Mouse (Mus musculus) gonadal fat pad, adult 2 months (tissue): ENCODE results near the gene 3110082I17Rik. TPM values are rescaled to one million over a fixed set of nuclear protein-coding genes. Genes with fewer than 3 reads are reported as not detected.
A peak's percentile ranks its signal among the peaks of the same experiment; 100 is the strongest.

Experiments used
- DNase-seq: peaks from one replicate; pipeline ENCODE4 v3.0.0-alpha.2; 2012; ENCODE audit warnings: low read depth
- polyA plus RNA-seq: library from polyadenylated mRNA; depleted of rRNA; stranded (reverse); fragments of >200 nt; gene quantifications from 2 replicates; pipeline ENCODE4 v1.2.3, GENCODE M21; 2012; rRNA removed

Gene 3110082I17Rik
- 13.1 and 13.3 TPM in 2 replicates for polyA plus RNA-seq

DNA sequence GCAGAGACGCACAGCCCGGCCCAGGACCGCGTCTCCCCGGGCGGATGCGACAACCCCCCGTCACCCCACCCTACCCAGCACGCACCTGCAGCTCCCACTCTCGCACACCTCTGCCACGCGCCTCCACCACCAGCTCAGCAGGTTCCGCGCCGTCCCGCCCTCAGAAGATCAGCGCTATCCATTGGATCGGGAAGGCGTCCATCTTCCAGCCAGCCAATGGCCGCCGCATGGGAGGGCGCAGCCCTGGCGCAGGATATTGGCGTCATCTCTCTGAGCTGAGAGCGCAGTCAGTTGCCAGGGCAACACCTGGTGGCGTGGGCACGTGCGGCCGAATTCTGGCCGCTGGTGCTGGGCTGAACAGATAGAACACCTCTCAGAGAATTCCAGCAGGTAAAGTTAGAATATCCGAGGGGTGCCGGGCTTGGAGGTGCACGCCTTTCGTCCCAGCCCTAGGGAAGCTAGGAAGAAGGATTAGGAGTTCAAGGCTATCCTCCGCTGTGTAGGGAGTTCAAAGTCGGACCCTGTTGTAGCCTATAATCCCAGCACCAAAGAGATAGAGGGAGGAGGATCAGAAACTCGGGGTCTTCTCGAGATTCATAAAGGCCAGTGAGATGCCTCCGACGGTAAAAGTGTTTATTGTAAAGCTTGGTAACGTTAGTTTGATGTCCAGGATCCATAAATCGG is at the start of gene 3110082I17Rik:
Gene 3110082I17Rik (minus strand): TSS at position 144 of the 684 bp plus-strand sequence.
- peak; percentile 51 for DNase-seq

DNA sequence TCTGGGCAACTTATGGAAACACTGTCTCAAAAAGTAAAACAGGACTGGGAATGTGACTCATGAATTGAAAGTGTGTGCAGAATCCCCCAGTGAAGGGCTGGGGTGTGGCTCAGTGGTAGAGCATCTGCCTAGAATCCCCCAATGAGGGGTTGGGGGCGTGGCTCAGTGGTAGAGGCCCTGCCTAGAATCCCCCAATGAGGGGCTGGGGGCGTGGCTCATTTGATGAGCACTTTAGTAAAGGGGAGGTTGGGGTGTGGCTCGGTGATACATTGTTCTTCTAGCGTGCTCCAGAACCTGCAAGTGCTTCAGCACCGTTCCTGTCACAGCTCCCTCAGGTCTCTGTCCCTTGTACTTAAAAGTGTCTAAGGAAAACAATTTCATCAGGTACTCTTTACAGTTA is 45.9 kb upstream of the 3110082I17Rik start:
- no peak for DNase-seq

DNA sequence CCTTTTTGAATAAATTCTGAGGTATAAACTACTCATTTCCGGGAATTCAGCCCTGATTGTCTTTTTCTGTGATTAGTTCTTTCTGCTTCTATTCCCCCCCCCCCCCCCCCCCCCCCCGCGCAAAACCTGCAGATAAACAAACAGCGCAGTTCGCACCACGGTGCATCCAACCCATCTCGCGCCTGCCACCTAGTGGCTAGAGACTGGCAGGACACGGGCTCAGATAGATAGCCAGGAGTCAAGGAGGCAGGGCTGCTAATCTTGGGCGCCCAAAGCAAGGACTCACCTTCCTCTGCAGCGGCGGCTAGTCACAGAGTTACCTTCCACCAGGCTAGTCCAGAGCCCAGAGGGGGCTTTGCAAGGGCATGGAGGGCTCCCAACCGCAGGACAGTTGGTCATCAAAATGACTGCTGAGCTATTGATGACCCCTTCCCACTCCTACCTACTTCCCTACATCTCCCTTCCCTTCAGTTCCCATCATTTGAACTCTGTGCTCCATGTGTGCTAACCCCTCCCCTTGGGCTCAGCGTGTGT is 44.8 kb upstream of the 3110082I17Rik start:
- no peak for DNase-seq

DNA sequence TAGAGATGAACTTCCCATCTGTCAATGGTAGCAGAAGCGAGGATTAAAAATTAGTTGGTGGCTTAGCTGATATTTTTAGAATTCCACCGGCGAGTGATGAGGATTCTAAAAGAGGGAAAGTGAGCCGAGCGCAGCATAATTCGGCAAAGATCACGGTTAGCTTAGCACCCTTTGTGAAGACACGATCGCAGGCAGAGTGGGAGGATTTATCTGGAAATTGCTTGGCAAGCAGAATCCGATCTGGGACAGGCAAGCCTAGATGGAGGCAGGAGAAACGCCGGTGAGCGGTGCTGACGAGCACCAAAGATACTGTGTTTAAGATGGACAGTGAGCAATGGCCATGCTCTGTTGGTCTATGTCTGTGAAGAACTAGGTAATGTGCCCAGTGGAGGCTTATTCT is 42.0 kb upstream of the 3110082I17Rik start:
- DNase-seq = no peak

DNA sequence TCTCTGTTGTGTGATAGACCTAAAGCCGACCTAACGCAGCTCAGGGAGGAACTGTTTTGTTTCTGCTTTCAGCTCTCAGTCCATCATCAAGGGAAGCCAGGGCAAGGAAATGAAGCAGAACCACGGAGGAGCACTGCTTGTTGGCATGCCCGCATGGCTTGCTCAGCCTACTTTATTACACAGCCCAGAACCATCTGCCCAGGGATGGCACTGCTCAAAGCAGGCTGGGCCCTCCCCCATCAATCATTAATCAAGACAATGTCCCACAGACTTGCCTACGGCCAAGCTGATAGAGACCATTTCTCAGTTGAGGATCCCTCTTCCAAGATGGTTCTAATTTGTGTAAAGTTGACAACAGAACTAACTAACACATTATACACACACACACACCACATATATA is 38.5 kb upstream of the 3110082I17Rik start:
- DNase-seq = no peak

DNA sequence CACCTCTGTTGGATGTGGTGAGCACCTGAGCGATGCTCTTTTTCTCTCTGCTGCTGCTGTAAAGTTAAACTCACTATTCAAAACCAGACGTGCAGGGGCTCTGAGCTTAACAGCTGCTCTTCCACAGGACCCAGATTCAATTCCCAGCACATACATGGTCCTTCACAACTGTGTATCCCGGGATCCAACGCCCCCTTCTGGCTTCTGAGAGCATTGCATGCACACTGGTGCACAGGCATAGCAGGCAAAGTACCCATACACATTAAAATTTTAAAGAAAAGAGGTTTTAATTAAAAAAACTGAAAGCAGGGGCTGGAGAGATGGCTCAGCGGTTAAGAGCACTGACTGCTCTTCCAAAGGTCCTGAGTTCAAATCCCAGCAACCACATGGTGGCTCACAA is 36.6 kb upstream of the 3110082I17Rik start:
- DNase-seq = no peak

DNA sequence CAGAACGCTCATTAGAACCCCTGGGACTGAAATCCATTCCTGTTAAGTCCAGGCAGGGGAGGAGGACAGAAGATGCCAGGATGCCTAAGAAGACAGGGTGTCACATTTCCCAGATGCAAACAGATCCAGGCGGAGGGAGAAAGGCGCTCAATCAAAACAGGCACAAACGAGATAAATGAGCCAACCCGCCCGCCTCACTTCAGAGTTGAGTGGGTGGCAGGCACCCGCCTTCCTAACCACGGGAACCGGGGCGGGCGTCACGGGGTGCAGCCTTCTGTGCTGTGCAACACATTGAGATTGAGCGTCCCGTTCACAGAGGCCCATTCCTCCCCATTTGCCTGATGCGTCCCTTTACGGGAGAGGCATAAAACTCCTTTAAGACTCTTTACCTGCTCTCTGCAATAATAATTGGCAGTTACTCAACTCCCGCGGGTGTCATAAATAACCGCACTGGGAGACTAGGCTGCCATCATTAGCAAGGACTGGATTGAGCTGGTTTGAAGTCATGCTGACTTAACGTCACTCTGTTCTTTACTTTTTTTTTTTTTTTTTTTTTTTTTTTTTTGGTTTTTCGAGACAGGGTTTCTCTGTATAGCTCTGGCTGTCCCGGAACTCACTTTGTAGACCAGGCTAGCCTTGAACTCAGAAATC is 34.8 kb upstream of the 3110082I17Rik start:
- DNase-seq = peak; percentile 49

DNA sequence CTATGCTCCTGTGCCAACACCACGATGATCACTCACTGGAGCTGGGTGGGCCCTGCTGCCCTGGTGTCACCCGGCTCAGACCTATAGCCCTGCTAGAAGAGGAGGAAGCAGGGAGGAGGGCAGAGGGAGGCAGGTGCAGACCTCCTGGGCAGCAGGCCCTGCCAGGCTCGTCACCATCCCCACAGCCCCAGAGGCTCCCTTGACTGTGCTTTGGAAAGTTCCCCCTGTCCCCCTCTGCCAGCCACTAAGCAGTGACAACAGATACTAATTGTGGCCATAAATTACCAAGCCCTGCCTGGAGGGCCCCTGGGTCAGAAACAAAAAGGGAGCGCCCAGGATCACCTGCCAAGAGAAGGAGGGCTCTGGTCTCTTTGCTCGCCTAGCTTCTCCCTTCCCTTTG is 33.4 kb upstream of the 3110082I17Rik start:
- DNase-seq = no peak

DNA sequence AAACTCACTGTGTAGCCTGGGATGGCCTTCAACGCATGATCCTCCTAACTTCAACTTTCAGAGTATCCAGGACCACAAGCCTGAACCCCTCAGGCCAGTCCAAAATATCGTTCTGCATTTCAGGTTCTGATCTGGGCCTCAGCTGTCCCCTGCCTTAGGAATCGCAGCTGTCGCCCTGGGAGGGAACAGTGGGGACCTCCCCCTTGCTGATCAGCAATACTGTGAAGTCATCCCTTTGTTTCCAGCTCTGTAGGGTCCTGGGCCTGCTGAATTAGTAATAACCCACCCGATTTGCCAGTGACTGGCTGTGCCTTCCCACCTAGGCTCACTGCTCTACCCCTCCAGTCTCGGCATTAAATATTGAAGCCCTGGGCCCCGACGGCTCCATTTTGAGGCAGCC is 31.0 kb upstream of the 3110082I17Rik start:
- no peak for DNase-seq

DNA sequence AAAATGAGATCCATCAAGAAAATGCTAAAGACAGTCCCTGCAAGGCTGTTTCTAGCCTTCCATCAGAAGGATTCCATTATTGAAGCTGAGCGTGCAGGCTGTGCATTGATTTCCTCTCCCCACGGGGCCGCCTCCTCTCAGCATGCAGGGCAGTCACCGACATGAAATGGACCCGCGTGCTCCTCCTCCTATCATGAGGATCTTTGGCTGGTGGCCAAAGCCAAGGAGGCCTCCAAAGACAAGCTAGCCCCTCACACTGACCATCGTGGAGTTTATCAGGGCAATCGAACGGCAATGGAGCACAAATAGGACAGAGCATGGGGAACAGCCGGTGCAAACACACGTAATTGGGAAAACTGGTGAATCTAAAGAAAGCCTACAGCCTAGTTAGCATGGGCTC is 29.8 kb upstream of the 3110082I17Rik start:
- no peak for DNase-seq

DNA sequence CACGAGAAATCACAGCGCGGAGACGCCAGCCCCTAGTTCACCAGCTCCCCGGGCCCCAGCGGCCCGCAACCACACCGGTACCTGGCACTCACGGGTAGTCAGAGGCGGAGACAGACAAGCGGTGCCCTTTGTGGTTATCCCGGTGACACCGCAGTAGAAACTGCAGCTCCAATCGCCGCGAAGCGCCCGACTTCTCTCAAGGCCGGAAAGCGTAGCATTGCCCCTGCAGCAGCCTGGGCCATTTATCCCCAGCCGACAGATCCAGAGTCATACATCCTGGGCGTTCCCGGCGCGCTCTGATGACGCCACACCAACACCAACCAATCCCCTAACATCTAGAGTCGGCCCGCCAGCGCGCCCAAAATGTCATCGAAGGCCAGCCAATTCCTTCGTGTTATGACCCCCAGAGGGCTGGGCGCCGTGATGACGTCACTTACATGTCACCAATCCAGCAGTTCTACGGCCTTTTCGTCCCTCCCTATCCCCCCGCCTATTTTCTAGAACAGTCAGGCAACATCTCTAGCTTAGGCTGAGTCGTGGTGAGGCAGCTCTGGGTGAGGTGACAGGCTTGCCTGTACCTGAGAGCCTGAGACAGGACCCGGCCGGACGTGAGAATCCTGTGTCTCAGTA is 24.0 kb upstream of the 3110082I17Rik start, which contains the start of gene Zfand2a:
Gene Zfand2a (minus strand): TSS at position 365 of the 630 bp plus-strand sequence.
- peak; percentile 85 for DNase-seq

DNA sequence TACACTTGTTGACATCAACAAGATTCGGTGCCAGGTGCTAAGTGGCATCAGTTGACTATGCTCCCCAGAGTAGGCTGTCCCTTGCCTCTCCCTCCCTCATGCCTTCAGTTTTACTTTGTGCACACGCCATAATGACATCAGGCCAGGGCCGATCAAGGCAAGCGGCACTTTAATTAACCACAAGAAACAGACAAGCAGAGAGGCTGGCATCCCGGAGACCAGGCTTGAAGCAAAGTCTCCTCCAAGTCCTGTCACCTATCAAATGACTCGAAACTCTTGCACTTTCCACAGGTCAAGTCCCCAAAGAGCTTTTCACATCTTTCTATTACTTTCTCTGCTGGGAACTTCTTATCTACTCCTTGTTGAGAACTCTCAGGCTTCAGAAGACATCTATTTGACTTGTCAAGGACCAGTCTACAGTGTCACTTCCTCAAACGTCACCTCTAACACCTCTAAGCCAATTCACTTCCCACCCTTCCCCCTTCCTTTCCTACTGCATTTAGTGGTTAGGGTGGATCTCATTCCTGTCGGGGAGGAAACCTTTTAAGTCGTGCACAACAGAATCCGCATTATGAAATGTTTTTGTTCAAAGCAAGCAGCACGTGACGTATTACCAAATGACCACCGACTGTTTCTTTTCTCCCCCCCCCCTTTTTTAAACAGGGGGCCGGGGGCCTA is 23.0 kb upstream of the 3110082I17Rik start:
- no peak for DNase-seq

DNA sequence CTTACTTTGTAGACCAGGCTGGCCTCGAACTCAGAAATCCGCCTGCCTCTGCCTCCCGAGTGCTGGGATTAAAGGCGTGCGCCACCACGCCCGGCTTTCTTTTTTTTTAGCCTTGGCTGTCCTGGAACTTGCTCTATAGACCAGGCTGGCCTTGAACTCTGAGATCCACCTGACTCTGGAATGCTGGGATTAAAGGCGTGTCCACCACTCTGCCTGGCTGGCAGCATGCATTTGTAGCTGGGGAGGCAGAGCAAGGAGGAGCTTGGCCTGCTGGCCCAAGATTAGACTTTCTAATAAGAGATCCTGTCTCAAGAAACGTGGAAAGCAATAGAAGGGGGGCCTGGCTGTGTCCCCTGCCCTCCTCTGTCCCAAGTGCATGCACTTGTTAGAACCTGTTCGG is 20.1 kb upstream of the 3110082I17Rik start:
- no peak for DNase-seq

DNA sequence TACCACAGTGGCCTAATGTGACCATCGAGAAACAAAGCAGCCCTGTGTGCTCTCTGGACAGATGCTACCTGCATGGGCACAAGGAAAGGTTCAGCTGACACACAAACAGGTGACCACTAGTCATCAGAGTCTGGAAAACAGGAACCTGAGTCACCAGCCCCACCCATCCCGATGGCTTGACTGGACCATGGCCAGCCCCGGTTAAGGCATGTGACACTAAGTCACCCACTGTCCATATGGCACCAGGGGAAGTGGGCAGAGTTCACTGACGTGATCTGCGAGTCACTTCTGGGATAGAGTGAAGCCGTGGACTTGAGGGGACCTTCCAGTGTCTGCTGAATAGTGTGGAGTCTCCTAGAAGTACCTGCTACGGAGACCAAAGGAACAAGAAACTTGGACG is 18.8 kb upstream of the 3110082I17Rik start:
- no peak for DNase-seq

DNA sequence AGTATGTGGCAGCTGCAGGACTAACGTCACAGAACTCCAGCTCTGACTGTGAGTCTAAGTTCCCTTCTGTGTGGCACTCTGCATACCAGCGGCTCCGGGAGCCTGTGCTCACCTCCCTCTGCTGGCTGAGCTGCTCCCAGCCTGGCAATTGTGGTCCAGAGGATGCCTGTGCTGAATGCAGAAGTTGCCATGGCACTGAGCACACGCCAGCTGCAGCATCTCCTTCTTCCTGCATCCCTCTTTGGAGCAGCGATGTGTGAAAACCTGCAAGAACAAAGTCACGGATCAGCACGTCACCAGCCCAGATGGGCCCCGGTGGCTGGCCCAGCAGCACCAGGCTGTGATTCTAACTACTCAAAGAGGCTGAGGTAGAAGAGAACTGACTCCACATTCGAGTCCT is 14.4 kb upstream of the 3110082I17Rik start:
- no peak for DNase-seq

DNA sequence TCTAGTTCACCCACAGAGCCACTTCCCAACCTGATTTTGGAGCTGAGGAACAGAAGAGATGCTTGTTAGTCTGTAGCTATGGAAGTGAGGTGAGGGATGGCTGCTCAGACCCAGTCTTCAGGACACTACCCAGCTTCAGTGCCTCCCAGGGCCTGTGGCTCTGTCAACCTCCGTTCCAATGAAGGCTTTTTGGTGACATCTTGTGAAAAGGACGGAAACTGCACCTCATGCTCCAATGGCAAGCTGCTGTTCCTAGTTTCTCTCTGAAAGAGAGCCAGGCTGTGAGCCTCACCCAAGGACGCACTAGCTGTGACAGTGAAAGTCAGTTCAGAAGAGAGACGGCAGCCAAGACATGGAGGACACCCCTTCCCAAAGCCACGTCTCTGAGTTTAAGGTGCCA is 7.7 kb upstream of the 3110082I17Rik start:
- no peak for DNase-seq

DNA sequence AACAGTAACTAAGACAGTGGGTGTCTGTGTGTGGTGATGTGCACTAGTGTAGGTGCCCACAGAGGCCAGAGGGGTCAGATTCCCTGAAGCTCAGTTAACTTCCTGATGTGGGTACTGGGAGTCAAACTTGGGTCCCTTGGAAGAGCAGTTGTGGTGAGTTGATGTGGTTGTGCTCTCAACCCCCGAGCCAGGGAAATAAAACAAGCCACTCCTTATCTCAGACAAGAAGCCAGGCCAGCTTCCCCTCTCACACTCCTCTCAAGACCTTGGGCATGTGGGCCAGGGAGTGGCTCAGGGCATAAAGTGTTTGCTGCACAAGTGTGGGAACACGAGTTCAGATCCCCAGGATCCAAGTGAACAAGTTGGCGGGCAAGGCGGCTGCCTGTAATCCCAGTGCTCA is 6.5 kb upstream of the 3110082I17Rik start:
- no peak for DNase-seq

DNA sequence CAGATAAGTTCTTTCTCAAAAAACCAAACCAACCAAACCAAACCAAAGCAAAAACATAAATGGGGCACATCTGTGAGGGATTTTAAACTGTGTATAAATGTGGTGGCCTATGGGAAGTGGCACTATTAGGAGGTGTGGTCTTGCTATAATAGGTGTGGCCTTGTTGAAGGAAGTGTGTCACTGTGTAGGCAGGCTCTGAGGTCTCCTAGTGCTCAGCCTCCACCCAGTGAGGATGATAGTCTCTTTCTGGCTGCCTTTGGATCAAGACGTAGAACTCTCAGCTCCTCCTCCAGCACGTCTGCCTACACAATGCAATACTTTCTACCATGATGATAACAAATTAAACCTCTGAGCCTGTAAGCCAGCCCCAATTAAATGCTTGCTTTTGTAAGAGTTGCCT is 6.0 kb upstream of the 3110082I17Rik start:
- no peak for DNase-seq

DNA sequence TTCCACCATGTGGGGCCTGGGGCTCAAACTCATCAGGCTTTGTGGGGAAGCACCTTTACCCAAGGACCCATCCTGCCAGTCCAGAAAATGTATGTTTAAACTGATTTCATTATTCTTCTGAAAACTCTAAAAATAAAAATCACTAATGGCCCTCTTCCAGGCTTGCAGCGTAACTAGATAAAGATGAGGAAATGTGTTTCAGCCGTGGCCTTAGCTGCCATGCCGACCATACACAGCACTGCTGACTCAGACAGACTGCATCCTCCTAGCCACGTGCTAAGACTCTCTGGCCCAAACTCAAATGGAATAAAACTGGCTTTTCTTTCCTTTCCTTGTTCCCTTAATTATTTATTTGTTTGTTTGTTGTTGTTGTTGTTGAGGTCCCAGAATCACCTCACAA is 4.5 kb upstream of the 3110082I17Rik start:
- DNase-seq = no peak

DNA sequence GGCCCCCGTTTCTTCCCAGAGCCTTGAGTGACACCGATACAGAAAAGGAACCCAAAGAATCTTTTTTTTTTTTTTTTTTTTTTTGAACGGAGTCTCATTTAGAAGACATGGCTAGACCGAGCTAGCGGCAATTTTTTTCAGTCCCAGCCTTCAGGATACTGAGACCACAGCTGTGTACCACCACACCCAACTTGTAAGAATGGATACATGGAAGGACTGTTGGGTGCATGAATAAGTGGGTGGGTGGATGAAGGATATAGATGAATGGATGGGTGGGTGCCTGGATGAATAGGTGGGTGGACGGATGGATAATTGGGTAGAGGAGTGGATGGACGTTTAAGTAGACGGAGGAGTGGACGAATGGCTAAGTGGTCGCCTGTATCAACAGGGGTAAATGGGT is 389 bp downstream of the 3110082I17Rik start:
- DNase-seq = no peak

DNA sequence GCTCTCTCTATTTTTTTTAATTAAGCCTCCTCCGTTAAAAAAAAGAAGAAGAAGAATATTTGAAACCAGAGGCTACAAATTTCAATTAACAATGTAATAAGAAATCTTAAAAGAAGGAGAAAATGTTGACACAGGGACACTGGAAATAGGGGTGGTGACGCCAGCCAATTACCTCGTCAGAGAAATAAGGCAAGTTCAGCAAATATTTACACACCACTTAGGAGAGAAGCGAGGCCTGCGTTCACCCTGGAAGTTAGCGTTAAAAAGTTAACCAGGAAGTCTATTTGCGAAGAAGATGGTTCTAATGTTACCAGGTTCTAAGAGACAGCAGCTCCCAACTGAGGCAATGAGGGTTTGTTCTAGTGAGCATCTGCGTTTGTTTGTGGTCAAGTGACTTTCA is 3.1 kb downstream of the 3110082I17Rik start:
- no peak for DNase-seq

DNA sequence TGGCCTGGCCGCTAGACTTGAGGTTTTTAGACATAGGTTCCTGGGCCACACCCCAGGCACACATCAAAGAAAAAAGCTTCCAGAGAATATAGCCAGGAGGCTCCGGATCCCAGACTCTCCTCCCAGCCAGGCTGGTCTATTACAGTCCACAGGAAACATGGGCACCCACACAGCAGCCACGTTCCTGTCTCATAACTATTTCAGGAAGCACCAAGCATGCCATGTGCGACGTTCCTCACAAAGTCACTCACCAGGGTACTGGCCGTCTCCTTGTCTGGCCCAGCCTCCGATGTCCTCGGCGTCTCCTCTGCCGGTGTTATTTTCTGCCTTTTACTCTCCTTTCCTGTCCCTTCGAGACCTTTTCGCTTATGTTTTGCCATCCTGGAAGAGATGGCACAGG is 5.2 kb downstream of the 3110082I17Rik start:
- DNase-seq = no peak
